Comparison of ENCODE assay signal across 8 mouse cellular contexts in the genomic region with DNA sequence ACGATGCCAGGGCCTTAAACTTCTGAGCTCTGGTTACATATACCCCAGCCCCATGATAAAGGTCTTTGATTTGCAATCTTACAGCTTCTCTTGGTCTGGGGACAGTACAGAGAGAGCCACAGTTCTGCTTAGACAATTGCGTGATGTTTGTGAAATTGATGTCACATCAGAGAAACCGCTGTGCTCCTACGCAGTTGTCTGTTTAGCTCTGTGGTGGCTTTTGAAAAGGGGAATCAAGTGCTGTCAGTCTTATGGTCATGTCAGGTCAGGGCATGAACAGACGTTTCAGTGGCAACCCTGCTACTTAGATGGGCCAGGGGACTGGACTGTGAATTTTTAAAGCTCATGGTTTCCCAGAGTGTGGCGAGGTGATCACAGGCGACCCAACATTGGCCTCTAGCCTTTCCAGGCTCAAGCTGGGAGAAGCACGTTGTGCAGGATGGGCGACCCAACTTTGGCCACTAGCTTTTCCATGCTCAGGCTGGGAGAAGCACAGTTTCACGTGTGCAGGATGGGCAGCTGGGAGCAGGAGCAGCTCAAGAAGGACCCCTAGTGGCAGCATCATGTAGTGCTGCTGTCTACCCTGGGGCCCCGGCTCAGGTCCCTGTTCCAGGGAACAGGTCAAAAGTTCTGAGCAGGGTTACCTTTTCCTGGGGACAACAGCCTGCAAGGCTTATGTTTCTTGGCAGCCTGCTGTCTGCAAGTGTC. TPM values are rescaled to one million over a fixed set of nuclear protein-coding genes. Genes with fewer than 3 reads are reported as not detected.
DNase-seq lines count a peak whose midpoint lies in the region; ATAC-seq and TF ChIP-seq lines count a peak whose summit lies in the region.

No protein-coding gene starts in this region.

- DNase-seq in cerebellum, adult 2 months, result no peak
- DNase-seq in cerebellum, adult 9-10 months, result no peak
- peak; percentile 44 for DNase-seq in thymus, postnatal 4 days
- DNase-seq in thymus, adult 18-20 months, result no peak
- peak; percentile 40 for DNase-seq in lung, postnatal 0 days (ENCODE audit: low spot score)
- peak; percentile 73 for DNase-seq in testis, postnatal 10 days (ENCODE audit: low spot score)
- no peak for DNase-seq in urinary bladder, postnatal 10 days (ENCODE audit: low spot score)

- no peaks in the 10 kb centered on the region for H3K27me3 ChIP-seq in cerebellum, adult 2 months (ENCODE audit: control insufficient read depth, insufficient read depth, low read length)
- H3K27me3 ChIP-seq in hindbrain, embryonic 12.5 days, result 0 out of 2 replicates have a peak, but pooled peaks cover 3% of the 10 kb centered on the region
- no peaks in the 10 kb centered on the region for H3K27me3 ChIP-seq in lung, postnatal 0 days (replicated peaks; ENCODE audit: insufficient read depth, low read length)

- H3K27ac ChIP-seq in cerebellum, adult 2 months (ENCODE audit: insufficient read depth, low read length), result no peak overlapping the region
- no peak overlapping the region for H3K27ac ChIP-seq in hindbrain, embryonic 12.5 days
- no peak overlapping the region for H3K27ac ChIP-seq in lung, postnatal 0 days (ENCODE audit: low read length)

- WGBS in cerebellum, adult 2 months, result 49% methylated on average over 11 of the region's 11 CpGs
- WGBS in hindbrain, embryonic 12.5 days, result 41% methylated on average over 11 of the region's 11 CpGs
- 46% methylated on average over 11 of the region's 11 CpGs for WGBS in lung, postnatal 0 days

- no peaks in the 10 kb centered on the region for H3K4me1 ChIP-seq in cerebellum, adult 2 months (ENCODE audit: control insufficient read depth, insufficient read depth, low read length)
- peaks cover 8% of the 10 kb centered on the region for H3K4me1 ChIP-seq in hindbrain, embryonic 12.5 days
- H3K4me1 ChIP-seq in lung, postnatal 0 days (ENCODE audit: insufficient read depth, low read depth, low read length), result 0 out of 2 replicates have a peak, but pooled peaks cover 5% of the 10 kb centered on the region

- no peaks in the 10 kb centered on the region for H3K9me3 ChIP-seq in hindbrain, embryonic 12.5 days (replicated peaks)
- no peaks in the 10 kb centered on the region for H3K9me3 ChIP-seq in lung, postnatal 0 days (ENCODE audit: low read length)

- ATAC-seq in hindbrain, embryonic 12.5 days (ENCODE audit: low FRiP score), result peak; percentile 29; the same call in 1 of the 2 replicates
- ATAC-seq in lung, postnatal 0 days, result peak; percentile 47

- TF ChIP-seq POLR2A in cerebellum, adult 2 months (IDR thresholded peaks at IDR 0.05; ENCODE audit: borderline replicate concordance, insufficient read depth, low read length), result no peak

- H3K4me2 ChIP-seq in hindbrain, embryonic 12.5 days (replicated peaks), result peak overlapping the region; percentile 39
- H3K4me2 ChIP-seq in lung, postnatal 0 days (replicated peaks; ENCODE audit: low read depth, low read length), result no peak overlapping the region

- H3K9ac ChIP-seq in hindbrain, embryonic 12.5 days, result no peak overlapping the region
- no peak overlapping the region for H3K9ac ChIP-seq in lung, postnatal 0 days (replicated peaks; ENCODE audit: low read depth)

- no peaks in the 10 kb centered on the region for H3K36me3 ChIP-seq in hindbrain, embryonic 12.5 days
- no peaks in the 10 kb centered on the region for H3K36me3 ChIP-seq in lung, postnatal 0 days (ENCODE audit: insufficient read depth, low read length)

- peak; percentile 19; the same call in 1 of the 2 replicates for TF ChIP-seq CTCF in cerebellum, adult 2 months (IDR thresholded peaks at IDR 0.05; ENCODE audit: borderline replicate concordance, insufficient read depth, low read depth, low read length)
- peak; percentile 74 for TF ChIP-seq CTCF in lung, postnatal 0 days (IDR thresholded peaks at IDR 0.05)

- no peak for TF ChIP-seq EP300 in lung, postnatal 0 days (IDR thresholded peaks at IDR 0.05)

- no peak overlapping the region for H3K4me3 ChIP-seq in cerebellum, adult 2 months (replicated peaks; ENCODE audit: insufficient read depth, low read depth, low read length)
- no peak overlapping the region for H3K4me3 ChIP-seq in hindbrain, embryonic 12.5 days
- H3K4me3 ChIP-seq in lung, postnatal 0 days (ENCODE audit: low read depth, low read length), result no peak overlapping the region

RNA-seq across cellular contexts. Expression of a gene that starts 39.0 kb away (rescaled TPM):
- polyA plus RNA-seq in cerebellum, adult 2 months (2012; rRNA removed), result 151 and 167 TPM in 2 replicates
- 278 and 284 TPM in 2 replicates for polyA plus RNA-seq in hindbrain, embryonic 12.5 days (2016; fragmentation: Nextera tagmentation; extraction: Ambion mirVana)
- polyA plus RNA-seq in lung, postnatal 0 days (2015; fragmentation: Nextera tagmentation; extraction: Ambion mirVana), result 209 and 226 TPM in 2 replicates

Comparison
In these comparisons a context has a peak if more than half of its experiments do, and no peak if none do; other contexts are left out.
1. DNase-seq: peak in thymus, postnatal 4 days (single experiment), lung, postnatal 0 days (single experiment) and testis, postnatal 10 days (single experiment); none in cerebellum, adult 2 months (0 of 2), cerebellum, adult 9-10 months (single experiment), thymus, adult 18-20 months (0 of 2) and urinary bladder, postnatal 10 days (single experiment).